Comparison of ENCODE assay signal across 14 mouse cellular contexts in the genomic region with DNA sequence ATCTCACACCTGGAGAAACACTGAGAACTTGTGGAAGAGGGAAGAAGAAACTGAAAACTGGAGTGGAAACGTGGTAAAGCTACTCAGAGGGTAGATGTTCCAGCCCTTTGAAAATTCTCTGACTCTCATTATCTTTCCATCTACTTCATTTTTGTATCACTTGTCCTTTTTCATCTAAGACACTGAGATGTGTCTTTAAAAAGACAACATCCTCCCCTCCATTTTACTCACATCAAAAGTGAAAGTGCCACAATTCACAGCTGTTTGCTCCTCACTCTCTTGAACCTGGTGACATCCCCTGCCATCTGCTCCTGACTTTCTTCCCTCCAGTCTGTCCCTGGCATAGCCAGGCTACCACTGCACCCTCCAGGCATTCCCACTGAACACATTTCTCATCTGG.
"Had no signal": no experiment of that assay in that cellular context is flagged by ENCODE, and none has a peak within 500 bp of the region (broad histone marks: within the 10 kb centered on the region; RNA-seq: fewer than 3 reads in every experiment).

No protein-coding gene starts in this region.

- H3K4me3 ChIP-seq: intestine, embryonic 15.5 days; layer of hippocampus, adult 2 months; limb, embryonic 12.5 days; midbrain, embryonic 15.5 days; neural tube, embryonic 13.5 days had no signal

- H3K9ac ChIP-seq: intestine, embryonic 15.5 days; limb, embryonic 12.5 days; liver, embryonic 14.5 days; midbrain, embryonic 15.5 days; neural tube, embryonic 13.5 days had no signal

- H3K4me2 ChIP-seq: intestine, embryonic 15.5 days; limb, embryonic 12.5 days; midbrain, embryonic 15.5 days; neural tube, embryonic 13.5 days had no signal

- DNase-seq: kidney, adult 18-20 months; kidney, postnatal 10 days; kidney, postnatal 4 days; lung, adult 18-20 months; lung, postnatal 36 days; right cerebral cortex, adult 18-20 months; right cerebral cortex, postnatal 25 days had no signal

- ATAC-seq: hindbrain, embryonic 16.5 days; intestine, embryonic 15.5 days; midbrain, embryonic 15.5 days had no signal

- H3K9me3 ChIP-seq: intestine, embryonic 15.5 days; limb, embryonic 12.5 days; midbrain, embryonic 15.5 days; neural tube, embryonic 13.5 days had no signal

- H3K4me1 ChIP-seq: intestine, embryonic 15.5 days; limb, embryonic 12.5 days; midbrain, embryonic 15.5 days; neural tube, embryonic 13.5 days had no signal

- H3K27ac ChIP-seq: intestine, embryonic 15.5 days; layer of hippocampus, adult 2 months; limb, embryonic 12.5 days; liver, embryonic 14.5 days; midbrain, embryonic 15.5 days; neural tube, embryonic 13.5 days had no signal

- H3K36me3 ChIP-seq: intestine, embryonic 15.5 days; limb, embryonic 12.5 days; midbrain, embryonic 15.5 days; neural tube, embryonic 13.5 days had no signal

- H3K27me3 ChIP-seq: intestine, embryonic 15.5 days; limb, embryonic 12.5 days; midbrain, embryonic 15.5 days; neural tube, embryonic 13.5 days had no signal
